Mouse (Mus musculus) hindlimb bud, embryonic 11.5 days (tissue): ENCODE measurements at regions not wholly inside any gene's neighbourhood (a gene's known extent, or its start where the extent isn't known, plus 50 kb on each side); places are given as distances from the start of the nearest gene placed in this dataset.
A peak's percentile ranks its signal among the peaks of the same experiment; 100 is the strongest.

Experiments
- DNase-seq: peaks from one replicate; pipeline ENCODE4 v3.0.0-alpha.2; 2012; ENCODE audit warnings: low read depth, low spot score; ENCODE audit errors: extremely low spot score

DNA sequence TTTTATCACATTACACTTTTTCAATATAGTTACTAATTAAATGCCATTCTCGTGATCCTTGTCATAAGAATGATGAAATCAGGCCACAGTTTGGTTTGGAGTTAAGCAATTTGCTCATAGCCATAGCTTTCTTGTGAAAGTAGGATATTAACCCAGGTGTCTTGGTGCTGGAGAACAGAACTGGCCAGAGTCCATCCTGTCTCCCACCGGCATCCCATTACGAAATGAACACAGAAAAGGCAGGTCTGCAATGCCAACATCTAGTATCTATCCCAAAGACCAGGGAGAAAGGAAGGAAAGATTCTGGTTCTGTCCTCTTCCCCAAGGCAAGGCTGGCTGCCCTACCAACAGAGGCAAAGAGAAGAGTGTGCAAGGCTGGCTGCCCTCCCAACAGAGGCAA lies 61.6 kb upstream of the Avpr1a start:
- no peak for DNase-seq

DNA sequence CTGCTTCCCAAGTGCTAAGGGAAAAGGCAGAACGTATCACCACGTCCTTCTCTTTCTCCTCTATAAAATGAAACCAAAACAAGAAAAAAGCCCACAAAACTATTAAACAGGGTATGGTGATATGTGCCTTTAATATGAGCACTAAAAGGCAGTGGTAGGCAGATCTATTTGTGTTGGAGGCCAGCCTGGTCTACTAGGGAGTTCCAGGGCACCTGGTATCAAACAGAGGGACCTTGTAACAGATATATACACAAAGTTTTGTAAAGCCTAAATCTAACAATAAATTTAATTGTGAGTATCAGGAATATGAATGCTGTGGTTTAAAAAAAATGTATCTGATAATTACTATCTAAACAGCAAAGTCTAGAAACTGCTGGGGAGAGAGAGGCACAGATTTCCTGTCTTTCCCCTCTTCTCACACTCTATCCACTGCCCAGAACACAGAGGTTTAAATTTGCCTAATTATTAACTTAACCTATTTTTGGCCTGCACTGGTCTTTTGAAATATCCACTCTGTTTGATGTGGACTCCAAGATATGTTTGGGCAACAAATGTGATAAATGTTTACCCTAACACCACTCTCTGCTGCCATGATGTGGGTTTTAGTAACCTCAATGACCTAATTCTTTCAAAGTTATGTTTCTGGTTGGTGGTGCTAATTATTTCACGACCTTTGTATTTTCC lies 68.5 kb upstream of the Avpr1a start:
- DNase-seq: no peak

DNA sequence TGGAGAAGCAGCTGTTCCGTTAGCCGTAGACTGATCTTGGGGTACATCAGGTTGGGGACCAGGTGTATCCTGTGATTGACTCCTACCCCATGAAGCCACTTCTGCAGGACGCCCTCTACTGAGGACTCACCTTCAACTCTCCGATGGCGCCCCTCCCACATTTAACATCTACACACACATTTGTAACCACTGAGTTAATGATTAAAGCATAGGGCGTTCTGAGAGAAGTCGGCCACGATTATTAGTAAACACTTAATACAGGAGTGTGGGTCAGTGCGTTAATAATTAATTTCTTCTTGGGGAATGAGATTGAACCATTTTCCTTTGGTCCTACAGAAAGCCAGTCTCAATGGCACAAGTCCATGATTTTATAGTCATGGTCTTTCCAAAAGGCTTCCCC lies 105.0 kb upstream of the Avpr1a start:
- no peak for DNase-seq

DNA sequence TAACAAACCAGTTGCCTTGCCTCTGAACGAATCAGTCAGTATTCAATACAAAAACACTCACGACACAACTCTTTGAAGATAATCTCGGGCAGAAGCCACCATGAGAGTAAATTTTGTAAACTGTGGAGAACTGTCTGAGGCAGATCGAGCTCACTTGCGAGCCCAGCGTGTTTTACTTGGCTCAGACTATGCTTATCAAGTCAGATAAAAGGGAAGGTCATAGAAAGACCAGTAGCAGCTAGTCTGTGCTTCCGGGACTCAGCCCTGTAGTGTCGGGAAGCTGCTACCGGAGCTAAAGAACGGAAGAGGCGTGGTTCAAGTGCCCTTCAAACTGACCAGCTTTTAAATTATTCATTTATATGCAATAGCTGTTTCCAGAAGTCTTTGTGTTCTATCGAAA lies 105.9 kb upstream of the Avpr1a start:
- no peak for DNase-seq

GRCm38 (mm10) chr10:122326851-122327250 lies 121.4 kb upstream of the Avpr1a start:
- DNase-seq: no peak

- no peak for DNase-seq
Measured at GRCm38 (mm10) chr10:122318886-122319285, 129.4 kb upstream of the Avpr1a start.

DNA sequence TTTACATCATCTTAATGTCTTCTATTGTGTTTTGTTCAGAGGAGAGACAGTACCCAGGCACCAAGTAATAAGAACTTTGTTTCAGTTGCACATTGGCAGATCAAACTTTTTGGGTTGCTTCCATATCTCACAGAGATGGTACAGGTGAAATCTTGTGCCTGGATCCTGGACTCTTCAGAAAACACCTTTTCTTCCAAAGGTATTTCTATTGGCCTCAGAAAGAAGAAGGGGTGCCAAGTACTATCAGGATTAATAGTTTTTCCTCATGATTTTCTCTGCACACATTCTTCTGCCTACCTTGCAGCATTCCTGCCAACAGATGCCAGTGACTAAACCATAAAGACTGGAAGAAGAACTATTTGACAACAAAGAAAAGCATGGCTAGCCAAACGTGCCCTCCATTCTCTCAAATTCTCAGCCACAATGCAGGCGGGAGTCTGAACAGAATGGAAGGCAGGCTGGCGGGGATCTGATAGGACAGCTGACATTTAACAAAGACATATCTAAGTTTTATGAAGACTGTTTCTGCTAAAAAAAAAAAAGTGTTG lies 137.6 kb upstream of the Avpr1a start:
- DNase-seq: no peak

DNA sequence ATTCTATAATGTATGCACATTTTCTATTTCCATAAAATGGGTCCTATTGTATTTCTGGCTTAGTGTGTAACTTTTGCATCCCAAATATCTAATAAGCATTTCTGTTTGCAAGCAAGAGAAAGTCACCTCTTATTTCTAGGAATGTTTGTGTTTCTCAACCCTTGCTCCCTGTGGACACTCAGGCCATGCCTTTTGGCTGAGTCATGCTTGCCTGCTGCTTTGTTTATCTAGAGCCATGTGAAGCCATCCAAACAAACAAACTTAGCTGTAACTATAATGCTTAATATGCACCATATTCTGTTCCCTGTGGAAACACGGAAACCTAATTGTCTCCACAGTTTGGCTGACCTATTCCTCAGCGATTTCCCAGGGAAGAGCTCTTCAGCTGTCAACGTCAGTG lies 139.6 kb upstream of the Avpr1a start:
- no peak for DNase-seq

DNA sequence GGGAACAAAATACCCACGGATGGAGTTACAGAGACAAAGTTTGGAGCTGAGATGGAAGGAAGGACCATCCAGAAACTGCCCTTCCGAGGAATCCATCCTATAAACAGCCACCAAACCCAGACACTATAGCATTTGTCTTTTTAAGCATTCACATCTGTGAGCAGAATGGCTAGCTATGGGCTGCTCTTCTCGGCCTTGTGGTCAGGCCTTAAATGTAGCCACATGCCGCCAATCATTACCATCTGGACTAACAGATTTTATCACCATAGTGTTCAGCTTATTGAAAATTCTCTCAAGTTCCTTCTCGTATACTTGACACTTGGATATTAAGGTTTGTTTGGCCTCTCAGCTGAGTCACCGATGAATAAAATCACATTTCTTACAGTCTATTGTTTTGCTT lies 146.0 kb upstream of the Avpr1a start:
- no peak for DNase-seq

DNA sequence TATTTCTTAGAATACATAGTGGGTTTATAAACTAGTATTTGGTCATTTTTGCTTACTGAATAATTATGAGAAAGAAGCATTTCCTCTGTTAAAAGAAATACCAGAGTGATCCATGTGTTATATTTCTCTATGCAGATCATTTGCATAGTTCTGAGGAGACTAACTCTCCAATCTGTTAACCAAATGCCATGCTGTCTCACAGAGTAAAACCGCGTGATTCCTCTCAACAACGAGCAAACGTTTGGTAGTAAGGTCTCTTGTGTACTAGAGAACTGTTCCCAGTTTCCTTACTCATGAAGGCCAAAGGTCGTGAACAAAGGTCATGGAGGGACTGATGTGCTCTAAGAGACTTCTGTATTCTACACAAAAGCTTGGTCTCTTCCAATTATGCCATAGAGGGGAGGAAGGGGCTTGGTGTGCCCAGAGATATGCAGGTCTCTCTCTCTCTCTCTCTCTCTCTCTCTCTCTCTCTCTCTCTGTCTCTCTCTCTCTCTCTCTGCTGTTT lies 152.3 kb upstream of the Avpr1a start:
- DNase-seq: no peak

- DNase-seq: no peak
Measured at GRCm38 (mm10) chr10:122291611-122292010, 156.7 kb upstream of the Avpr1a start.

DNA sequence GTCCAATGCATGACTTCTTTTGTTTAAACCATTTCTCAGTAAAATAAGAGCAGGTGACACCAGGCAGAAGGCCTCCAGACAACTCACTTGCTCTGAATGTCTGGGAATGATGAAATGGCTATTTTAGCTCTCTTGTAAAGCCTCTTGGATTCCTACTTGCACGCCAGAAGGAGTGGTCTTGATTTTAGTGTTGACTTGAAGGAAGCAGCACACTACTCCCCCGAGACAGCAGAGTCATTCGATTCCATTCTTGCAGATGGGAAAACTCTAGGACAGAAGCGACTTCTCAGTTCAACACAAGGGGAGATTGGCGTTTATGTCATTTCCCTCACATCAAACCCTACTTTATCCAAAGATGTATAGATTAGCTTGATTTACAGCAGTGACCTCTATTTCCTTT lies 157.2 kb upstream of the Avpr1a start:
- DNase-seq: no peak

DNA sequence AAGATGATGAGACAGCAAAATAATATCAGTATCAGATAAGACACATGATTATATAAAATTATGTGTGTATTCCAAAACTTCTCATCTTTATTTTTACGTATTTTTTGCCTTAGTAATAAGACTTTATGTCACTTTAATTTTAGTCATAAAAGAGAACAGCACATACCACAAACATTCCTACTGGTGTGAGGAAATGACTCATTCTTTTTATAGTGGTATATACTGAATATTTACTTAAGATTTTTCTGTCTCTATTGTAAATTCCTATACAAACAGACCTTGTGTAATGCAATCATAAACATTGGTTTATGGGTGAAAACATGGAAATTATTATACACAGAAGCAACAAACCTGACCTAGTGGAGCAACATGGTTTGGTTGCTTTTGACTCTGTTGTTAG lies 173.4 kb upstream of the Avpr1a start:
- DNase-seq: no peak

GRCm38 (mm10) chr10:122274181-122274580 lies 174.1 kb upstream of the Avpr1a start:
- no peak for DNase-seq

GRCm38 (mm10) chr10:122264070-122264469 lies 166.9 kb upstream of the Rxylt1 start:
- no peak for DNase-seq

DNA sequence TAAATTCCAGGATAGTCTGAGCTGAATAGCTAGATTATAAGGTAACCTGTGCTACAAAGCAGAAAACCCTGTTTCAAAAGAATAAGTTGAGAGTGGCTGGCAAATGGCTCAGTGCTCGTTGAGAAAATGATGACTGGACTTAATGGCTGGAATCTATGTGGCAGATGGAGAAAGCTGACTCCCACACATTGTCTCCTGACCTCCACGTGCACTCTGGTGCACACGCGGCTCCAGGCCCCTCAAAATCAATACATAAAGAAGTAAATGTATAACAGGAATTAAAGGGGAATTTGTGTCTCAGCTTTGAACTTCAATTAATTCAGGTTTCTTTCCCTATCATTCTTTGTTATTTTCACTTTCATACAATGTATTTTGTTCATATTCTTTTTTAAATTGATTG lies 162.2 kb upstream of the Rxylt1 start:
- DNase-seq: no peak

DNA sequence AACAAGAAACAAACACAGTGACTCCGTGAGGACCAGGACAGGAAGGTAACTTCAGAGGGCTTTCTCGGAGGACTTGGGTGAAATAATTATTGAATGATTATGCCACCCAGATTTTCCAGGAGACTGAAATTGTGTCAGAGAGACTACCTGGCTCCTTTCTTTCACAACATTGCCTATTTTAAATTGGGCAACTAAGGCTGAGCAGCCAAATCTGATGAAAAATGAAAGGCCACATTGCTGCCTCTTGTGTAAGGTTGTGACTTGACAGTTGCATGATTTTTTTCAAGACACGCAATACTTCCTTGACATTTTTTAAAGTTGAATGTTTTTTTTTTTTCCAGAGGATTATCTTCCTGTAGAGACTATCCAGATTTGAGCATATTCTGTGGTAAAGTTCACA lies 161.5 kb upstream of the Rxylt1 start:
- no peak for DNase-seq

- peak; percentile 6 for DNase-seq
Measured at GRCm38 (mm10) chr10:122231818-122232217, 134.6 kb upstream of the Rxylt1 start.

- DNase-seq: peak; percentile 42
Measured at GRCm38 (mm10) chr10:122230746-122231145, 133.6 kb upstream of the Rxylt1 start.

DNA sequence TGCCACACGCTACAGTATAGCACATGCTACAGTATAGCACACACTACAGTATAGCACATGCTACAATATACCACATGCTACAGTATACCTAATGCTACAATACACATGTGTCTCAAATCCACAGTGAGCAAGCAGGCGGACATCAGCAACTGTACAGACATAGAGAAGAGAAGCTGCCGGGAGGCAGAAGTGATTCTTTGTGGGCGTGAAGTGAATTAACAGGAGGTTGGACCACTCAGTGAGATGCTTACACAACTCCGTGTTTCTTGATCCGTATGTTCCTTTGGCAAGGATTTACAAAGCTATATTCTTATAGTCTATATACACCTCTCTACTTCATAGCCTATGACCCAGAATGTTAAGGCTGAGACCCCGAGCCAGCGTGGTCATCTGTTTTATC lies 128.5 kb upstream of the Rxylt1 start:
- DNase-seq: no peak

GRCm38 (mm10) chr10:122223076-122223475 lies 125.9 kb upstream of the Rxylt1 start:
- DNase-seq: no peak

DNA sequence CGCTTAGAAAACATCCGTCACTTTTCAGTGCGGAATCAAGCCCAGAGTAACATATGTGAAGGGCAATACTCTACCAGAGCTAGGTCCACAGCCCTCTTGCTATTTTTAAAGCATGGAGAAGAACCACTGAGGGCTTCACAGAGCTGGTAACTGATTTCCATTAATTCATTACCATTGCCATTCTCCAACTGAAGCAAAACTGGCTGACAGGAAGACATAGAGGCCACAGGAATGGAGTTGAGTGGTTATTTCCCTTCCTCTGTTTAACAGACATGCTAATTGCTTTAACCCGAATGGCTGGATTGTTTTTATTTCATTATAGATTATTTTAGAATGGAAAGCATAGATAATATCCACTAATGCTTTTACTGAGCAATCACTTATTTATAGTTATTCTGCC lies 120.4 kb upstream of the Rxylt1 start:
- DNase-seq: no peak

DNA sequence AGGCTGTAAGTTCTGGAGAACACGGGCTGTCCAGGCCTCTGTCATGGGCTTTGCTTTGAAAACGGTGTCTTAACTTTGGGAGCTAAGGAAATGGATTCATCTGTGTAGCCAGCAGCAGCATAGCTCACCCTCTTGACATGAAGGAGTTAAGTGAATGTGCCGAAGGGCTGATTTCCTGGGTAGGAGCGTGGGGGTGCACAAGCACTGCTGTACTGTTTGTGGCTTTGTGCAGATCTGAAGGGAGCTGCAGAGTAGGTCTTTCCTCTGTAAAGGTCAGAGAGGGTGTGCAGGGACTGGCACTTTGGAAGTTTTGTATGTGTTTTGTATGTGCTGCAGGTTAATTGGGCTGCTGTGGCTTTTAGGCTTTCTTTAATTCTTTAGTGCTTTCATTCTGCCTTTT lies 102.6 kb upstream of the Rxylt1 start:
- DNase-seq: no peak
